Mouse (Mus musculus) liver, embryonic 16.5 days (tissue): ENCODE data around the gene Slc2a12. TPM values are rescaled to one million over a fixed set of nuclear protein-coding genes. Genes with fewer than 3 reads are reported as not detected.

ENCODE experiments used
- ATAC-seq: fragments of 200-750 bp; cut with Nextera tagmentation; 2 replicates; pipeline ENCODE4 v1.8.0; 2017; ENCODE audit warnings: low read depth, mild to moderate bottlenecking, moderate number of reproducible peaks, moderate library complexity
- H3K27ac ChIP-seq: fragments of 300-500 bp; sonication (generic); 2 replicates; pipeline ENCODE4 v1.5.1; 2014; ENCODE audit warnings: mild to moderate bottlenecking, low read length
- H3K27me3 ChIP-seq: fragments of 300-500 bp; sonication (generic); 2 replicates; pipeline ENCODE4 v1.6.1; 2014; ENCODE audit warnings: low read depth, low read length, mixed read lengths; ENCODE audit not compliant: control insufficient read depth, insufficient read depth
- H3K36me3 ChIP-seq: fragments of 300-500 bp; sonication (generic); 2 replicates; pipeline ENCODE4 v1.6.1; 2014; ENCODE audit warnings: mild to moderate bottlenecking; ENCODE audit not compliant: control insufficient read depth, insufficient read depth
- H3K4me1 ChIP-seq: fragments of 300-500 bp; sonication (generic); 2 replicates; pipeline ENCODE4 v1.6.1; 2014; ENCODE audit warnings: low read depth, low read length, mixed read lengths; ENCODE audit not compliant: control insufficient read depth
- H3K4me2 ChIP-seq: fragments of 300-500 bp; sonication (generic); 2 replicates; pipeline ENCODE4 v1.6.1; 2014; ENCODE audit warnings: low read depth, low read length, mixed read lengths
- H3K4me3 ChIP-seq: fragments of 300-500 bp; sonication (generic); 2 replicates; pipeline ENCODE4 v1.5.1; 2014; ENCODE audit warnings: low read depth, mild to moderate bottlenecking, low read length
- H3K9ac ChIP-seq: fragments of 300-500 bp; sonication (generic); 2 replicates; pipeline ENCODE4 v1.6.1; 2014; ENCODE audit warnings: low read depth, low read length
- H3K9me3 ChIP-seq: fragments of 300-500 bp; sonication (generic); replicated peaks from 2 replicates; pipeline ENCODE4 v1.6.1; 2016; ENCODE audit warnings: low read length; ENCODE audit not compliant: control insufficient read depth
- WGBS: fragments of 180-500 bp; shearing (Covaris S2); extraction: QIAGEN DNeasy Blood & Tissue Kit; methylation state at CpG from one replicate; pipeline ENCODE4 v1.1.7; 2014; ENCODE audit not compliant: insufficient replicate concordance; 5-methylcytosine and 5-hydroxymethylcytosine counted together
- polyA plus RNA-seq: library from polyadenylated mRNA; unstranded; fragments of >200 nt; fragmentation: Nextera tagmentation; extraction: Ambion mirVana; gene quantifications from 2 replicates; pipeline ENCODE4 v1.2.1, GENCODE M21; 2015

Slc2a12 gene
- polyA plus RNA-seq, 1 experiment from 2014 or later = 0.08 TPM

GRCm38 (mm10) chr10:22618842-22619241 lies 26.0 kb upstream of the Slc2a12 start:
- Histone ChIP-seq H3K4me2 (no peak overlapping the region), H3K36me3 (no peaks in the 10 kb centered on the region), H3K4me3 (no peak overlapping the region), H3K4me1 (no peaks in the 10 kb centered on the region), H3K27me3 (no peaks in the 10 kb centered on the region), H3K27ac (no peak overlapping the region), H3K9me3 (no peaks in the 10 kb centered on the region), H3K9ac (no peak overlapping the region)
- 48% methylated on average over 2 of the region's 2 CpGs for WGBS
- ATAC-seq = no peak

GRCm38 (mm10) chr10:22628832-22629231 lies 16.0 kb upstream of the Slc2a12 start:
- no peaks in the 10 kb centered on the region for H3K4me1 ChIP-seq
- H3K9ac ChIP-seq = no peak overlapping the region
- no peaks in the 10 kb centered on the region for H3K27me3 ChIP-seq
- H3K36me3 ChIP-seq = no peaks in the 10 kb centered on the region
- H3K4me2 ChIP-seq = no peak overlapping the region
- 49% methylated on average over 1 of the region's 1 CpGs for WGBS
- H3K9me3 ChIP-seq = no peaks in the 10 kb centered on the region
- no peak overlapping the region for H3K4me3 ChIP-seq
- no peak for ATAC-seq
- no peak overlapping the region for H3K27ac ChIP-seq

DNA sequence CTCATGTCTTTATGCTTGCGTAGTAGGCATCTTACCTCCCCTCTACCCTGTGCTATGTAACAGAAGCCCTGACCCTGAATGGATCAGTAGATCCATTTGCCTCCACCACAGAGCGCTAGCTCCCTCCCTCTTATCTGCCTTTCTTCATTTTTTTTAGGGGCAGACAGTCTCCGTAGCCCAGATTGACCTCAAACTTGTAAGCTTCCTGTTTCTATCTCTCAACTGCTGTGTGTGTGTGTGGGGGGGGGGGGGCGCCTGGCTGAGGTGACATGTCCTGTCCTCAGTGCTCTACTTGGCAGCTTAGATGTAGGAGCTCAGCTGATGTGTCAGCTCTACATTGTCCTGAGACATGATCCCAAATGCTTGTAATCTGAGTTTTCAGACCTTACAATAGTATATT lies 13.7 kb upstream of the Slc2a12 start:
- ATAC-seq = no peak
- no peak overlapping the region for H3K4me2 ChIP-seq
- no peaks in the 10 kb centered on the region for H3K4me1 ChIP-seq
- 23% methylated on average over 4 of the region's 4 CpGs for WGBS
- no peaks in the 10 kb centered on the region for H3K27me3 ChIP-seq
- H3K9ac ChIP-seq = no peak overlapping the region
- no peaks in the 10 kb centered on the region for H3K9me3 ChIP-seq
- no peaks in the 10 kb centered on the region for H3K36me3 ChIP-seq
- H3K4me3 ChIP-seq = no peak overlapping the region
- no peak overlapping the region for H3K27ac ChIP-seq

DNA sequence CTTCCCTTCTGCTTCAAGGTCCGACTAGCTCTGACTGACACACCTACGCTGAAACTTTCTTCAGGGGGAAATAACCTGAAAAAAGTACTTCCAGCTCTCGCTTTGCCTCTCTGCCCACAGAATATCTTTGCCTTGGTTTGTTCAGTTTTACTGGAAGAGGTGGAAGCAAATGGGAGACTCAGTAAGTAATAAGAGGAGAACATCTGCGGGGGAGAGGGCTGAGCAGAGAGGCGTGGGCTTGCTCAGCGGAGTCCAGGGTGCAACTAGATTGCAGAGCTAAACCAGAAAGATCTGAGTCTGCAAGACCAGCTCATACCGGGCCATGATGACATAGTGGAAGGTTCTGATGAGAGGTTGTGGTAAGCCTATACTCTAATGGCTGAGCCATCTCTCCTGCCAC lies 13.3 kb upstream of the Slc2a12 start:
- Histone ChIP-seq H3K27me3 (no peaks in the 10 kb centered on the region), H3K9ac (no peak overlapping the region), H3K9me3 (no peaks in the 10 kb centered on the region), H3K36me3 (no peaks in the 10 kb centered on the region), H3K4me2 (no peak overlapping the region), H3K27ac (no peak overlapping the region), H3K4me1 (no peaks in the 10 kb centered on the region), H3K4me3 (no peak overlapping the region)
- WGBS = 57% methylated on average over 7 of the region's 7 CpGs
- ATAC-seq = no peak

DNA sequence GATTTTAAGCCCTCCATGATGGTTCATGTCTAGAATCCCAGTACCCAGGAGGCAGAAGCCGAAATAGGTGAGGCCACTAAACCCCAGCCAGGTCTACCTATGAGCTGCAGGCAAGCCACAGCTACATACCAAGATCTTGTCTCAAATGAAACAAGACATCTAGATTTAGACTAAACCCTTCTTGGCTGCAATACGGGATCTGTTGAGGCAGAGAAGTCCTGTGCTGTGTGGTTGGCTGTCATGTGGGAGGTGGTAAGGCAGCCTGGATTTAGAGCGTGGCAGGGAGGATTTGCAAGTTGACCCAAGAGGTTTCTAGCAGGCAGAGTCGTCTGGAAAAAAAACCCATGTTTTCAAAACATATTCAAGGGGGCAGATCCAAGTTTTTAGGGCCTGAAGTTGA lies 12.9 kb upstream of the Slc2a12 start:
- H3K9me3 ChIP-seq = no peaks in the 10 kb centered on the region
- no peak for ATAC-seq
- no peak overlapping the region for H3K4me3 ChIP-seq
- WGBS = 48% methylated on average over 4 of the region's 4 CpGs
- H3K4me1 ChIP-seq = no peaks in the 10 kb centered on the region
- H3K27me3 ChIP-seq = no peaks in the 10 kb centered on the region
- H3K4me2 ChIP-seq = no peak overlapping the region
- H3K36me3 ChIP-seq = no peaks in the 10 kb centered on the region
- no peak overlapping the region for H3K9ac ChIP-seq
- no peak overlapping the region for H3K27ac ChIP-seq

DNA sequence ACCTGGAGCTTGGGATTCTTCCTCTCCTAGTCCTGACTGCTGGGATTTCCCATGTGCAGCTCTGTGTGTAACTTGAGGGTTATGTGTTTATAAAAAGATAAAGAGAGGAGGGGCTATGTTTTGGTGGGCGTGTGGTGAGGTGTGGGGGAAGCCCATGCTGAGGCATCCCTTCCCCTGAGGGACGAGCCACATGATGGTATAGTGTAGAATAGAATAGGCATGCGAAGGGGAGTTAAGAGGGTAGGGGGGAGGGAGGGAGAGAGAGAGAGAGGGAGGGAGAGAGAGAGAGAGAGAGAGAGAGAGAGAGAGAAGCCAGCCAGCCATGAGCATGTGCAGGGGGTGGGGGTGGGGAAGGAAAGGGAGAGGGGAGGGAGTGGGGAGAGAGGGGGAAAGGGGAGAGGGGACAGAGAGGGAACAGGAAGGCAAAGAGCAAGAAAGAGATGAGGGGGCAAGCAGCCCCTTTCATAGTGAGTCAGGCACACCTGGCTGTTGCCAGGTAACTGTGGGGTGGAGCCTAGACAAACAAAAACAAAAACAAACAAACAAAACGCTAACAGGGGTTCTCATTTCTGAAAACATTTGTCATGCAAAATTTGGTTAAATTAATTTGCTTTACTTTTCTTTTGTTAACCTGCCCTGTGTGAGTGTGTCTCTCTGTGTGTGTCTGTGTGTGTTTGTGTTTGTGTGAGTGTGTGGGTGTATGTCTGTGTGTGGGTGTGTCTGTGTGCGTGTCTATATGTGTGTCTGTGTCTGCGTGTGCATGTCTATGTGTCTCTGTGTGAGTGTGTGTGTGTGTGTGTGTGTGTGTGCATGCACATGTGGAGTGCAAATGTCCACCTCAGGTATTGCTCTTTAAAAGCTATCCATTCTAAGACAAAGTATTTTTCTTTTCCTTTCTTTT lies 11.2 kb upstream of the Slc2a12 start:
- WGBS = 43% methylated on average over 6 of the region's 6 CpGs
- H3K4me2 ChIP-seq = no peak overlapping the region
- no peaks in the 10 kb centered on the region for H3K27me3 ChIP-seq
- H3K4me3 ChIP-seq = no peak overlapping the region
- H3K9me3 ChIP-seq = no peaks in the 10 kb centered on the region
- no peaks in the 10 kb centered on the region for H3K4me1 ChIP-seq
- no peak overlapping the region for H3K9ac ChIP-seq
- no peaks in the 10 kb centered on the region for H3K36me3 ChIP-seq
- H3K27ac ChIP-seq = no peak overlapping the region
- no peak for ATAC-seq

DNA sequence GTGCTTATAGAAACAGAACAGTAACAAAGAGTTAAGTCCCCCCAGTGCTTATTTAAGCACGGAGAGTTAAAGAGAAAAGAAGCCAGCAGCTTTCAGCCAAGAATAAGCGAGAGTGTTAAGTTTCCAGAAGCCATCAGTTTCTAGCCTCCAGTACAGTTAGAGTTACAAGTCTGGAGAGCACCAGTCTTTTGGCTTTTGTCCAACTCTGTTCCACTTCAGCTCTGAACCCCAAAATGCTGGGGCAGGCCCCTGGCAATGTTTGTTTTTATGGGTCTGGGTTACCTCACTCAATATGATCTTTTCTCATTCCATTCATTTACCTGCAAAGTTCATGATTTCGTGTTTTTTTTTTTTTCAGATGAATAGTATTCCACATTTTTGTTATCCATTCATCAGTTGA lies 7.6 kb upstream of the Slc2a12 start:
- Histone ChIP-seq H3K27ac (no peak overlapping the region), H3K9ac (no peak overlapping the region), H3K36me3 (no peaks in the 10 kb centered on the region), H3K4me2 (no peak overlapping the region), H3K27me3 (no peaks in the 10 kb centered on the region), H3K9me3 (no peaks in the 10 kb centered on the region), H3K4me3 (no peak overlapping the region), H3K4me1 (no peaks in the 10 kb centered on the region)
- ATAC-seq = no peak
- 45% methylated on average over 3 of the region's 3 CpGs for WGBS

- WGBS = 72% methylated on average over 9 of the region's 9 CpGs
Observed at GRCm38 (mm10) chr10:22644171-22644570, 640 bp upstream of the Slc2a12 start.

DNA sequence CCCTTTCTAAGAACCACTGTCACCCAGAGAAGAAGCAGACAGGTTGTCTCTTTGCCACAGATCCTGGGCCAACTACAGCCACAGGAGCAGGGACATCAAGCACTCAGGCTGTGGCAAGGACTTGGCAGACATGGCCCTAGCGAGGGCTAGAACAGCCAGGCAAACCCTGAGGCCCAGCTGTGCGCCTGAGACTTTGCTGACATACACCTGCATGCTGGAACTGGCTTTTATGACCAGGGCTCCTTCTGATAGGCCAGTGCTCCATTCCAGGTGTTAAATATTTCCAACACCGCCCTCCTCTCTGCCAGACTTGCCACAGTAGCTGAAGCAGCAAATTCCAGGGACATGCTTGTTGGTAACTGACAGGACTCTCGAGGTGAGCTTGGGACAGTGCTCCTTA lies 3.9 kb downstream of the Slc2a12 start:
- H3K4me3 ChIP-seq = no peak overlapping the region
- H3K27ac ChIP-seq = no peak overlapping the region
- no peak for ATAC-seq
- 70% methylated on average over 4 of the region's 4 CpGs for whole genome bisulfite sequencing
- H3K9me3 ChIP-seq = no peaks in the 10 kb centered on the region
- no peaks in the 10 kb centered on the region for H3K27me3 ChIP-seq
- H3K36me3 ChIP-seq = no peaks in the 10 kb centered on the region
- H3K4me2 ChIP-seq = no peak overlapping the region
- no peak overlapping the region for H3K9ac ChIP-seq
- no peaks in the 10 kb centered on the region for H3K4me1 ChIP-seq

More at GRCm38 (mm10) chr10:22644171-22644570, 640 bp upstream of the Slc2a12 start:
- no peak for ATAC-seq
- Histone ChIP-seq H3K4me2 (no peak overlapping the region), H3K27me3 (no peaks in the 10 kb centered on the region), H3K9ac (no peak overlapping the region), H3K4me1 (no peaks in the 10 kb centered on the region), H3K27ac (no peak overlapping the region), H3K4me3 (no peak overlapping the region), H3K36me3 (no peaks in the 10 kb centered on the region), H3K9me3 (no peaks in the 10 kb centered on the region)
